8 mouse cellular contexts compared by ENCODE assay signal in genomic region chr10:116208727-116209115, GRCm38 (mm10).
DNase-seq lines count a peak whose midpoint lies in the region; ATAC-seq lines count a peak whose summit lies in the region.
"Had no signal": no experiment of that assay in that cellular context is flagged by ENCODE, and none has a peak within 500 bp of the region (broad histone marks: within the 10 kb centered on the region; RNA-seq: fewer than 3 reads in every experiment).

No protein-coding gene starts in this region.

- ATAC-seq in liver, embryonic 12.5 days: peak; percentile 57

- peak overlapping the region; percentile 56 for H3K4me2 ChIP-seq in liver, embryonic 12.5 days

- no peak overlapping the region for H3K9ac ChIP-seq in liver, embryonic 12.5 days

- no peak overlapping the region for H3K4me3 ChIP-seq in liver, embryonic 12.5 days
- H3K4me3 ChIP-seq: myocyte had no signal

- no peak overlapping the region for H3K27ac ChIP-seq in liver, embryonic 12.5 days

- WGBS in liver, embryonic 12.5 days (ENCODE audit: insufficient replicate concordance): 7% methylated on average over 9 of the region's 9 CpGs

- DNase-seq in MEL-GATA-1-ER (ENCODE audit: extremely low read depth, low read depth): peak; percentile 45
- DNase-seq in c-Kit-positive CD71-positive TER-119-negative erythroid progenitor cells, embryonic 14.5 days (ENCODE audit: low read depth): peak; percentile 32
- peak; percentile 27 for DNase-seq in heart, postnatal 4 days
- DNase-seq in layer of hippocampus, adult 18-20 months (ENCODE audit: low spot score in 2 of 2): no peak
- DNase-seq in Muller cell, postnatal 12 days (ENCODE audit: inconsistent ontology term): no peak
- DNase-seq in spleen, adult 12 weeks (ENCODE audit: low spot score): no peak

- H3K4me1 ChIP-seq in liver, embryonic 12.5 days: peaks cover 24% of the 10 kb centered on the region

- H3K36me3 ChIP-seq in liver, embryonic 12.5 days: no peaks in the 10 kb centered on the region

- no peaks in the 10 kb centered on the region for H3K9me3 ChIP-seq in liver, embryonic 12.5 days (replicated peaks)

- no peaks in the 10 kb centered on the region for H3K27me3 ChIP-seq in liver, embryonic 12.5 days (replicated peaks)

Comparison
In these comparisons a context has a peak if more than half of its experiments do, and no peak if none do; other contexts are left out.
1. DNase-seq: peak in MEL-GATA-1-ER (single experiment), c-Kit-positive CD71-positive TER-119-negative erythroid progenitor cells, embryonic 14.5 days (single experiment) and heart, postnatal 4 days (single experiment); none in layer of hippocampus, adult 18-20 months (0 of 2), Muller cell, postnatal 12 days (single experiment) and spleen, adult 12 weeks (single experiment).